Mouse (Mus musculus) heart, embryonic 10.5 days (tissue): ENCODE data around the gene Fam19a2. TPM values are rescaled to one million over a fixed set of nuclear protein-coding genes. Genes with fewer than 3 reads are reported as not detected.

Experiments used
- DNase-seq: peaks from one replicate; pipeline ENCODE4 v3.0.0-alpha.2; 2017; ENCODE audit warnings: low spot score
- H3K27ac ChIP-seq: fragments of 300-500 bp; sonication (generic); 2 replicates; pipeline ENCODE4 v1.5.1; 2016; ENCODE audit warnings: mild to moderate bottlenecking
- H3K27me3 ChIP-seq: fragments of 300-500 bp; sonication (generic); 2 replicates; pipeline ENCODE4 v1.6.1; 2016; ENCODE audit warnings: mild to moderate bottlenecking; ENCODE audit not compliant: poor library complexity, insufficient read depth, severe bottlenecking
- H3K36me3 ChIP-seq: fragments of 300-500 bp; sonication (generic); 2 replicates; pipeline ENCODE4 v1.6.1; 2016; ENCODE audit warnings: mild to moderate bottlenecking, moderate library complexity
- H3K4me1 ChIP-seq: fragments of 300-500 bp; sonication (generic); 2 replicates; pipeline ENCODE4 v1.6.1; 2016; ENCODE audit warnings: mild to moderate bottlenecking
- H3K4me3 ChIP-seq: fragments of 300-500 bp; sonication (generic); 2 replicates; pipeline ENCODE4 v1.5.1; 2016; ENCODE audit warnings: mild to moderate bottlenecking, moderate library complexity
- H3K9me3 ChIP-seq: fragments of 300-500 bp; sonication (generic); 2 replicates; pipeline ENCODE4 v1.6.1; 2016; ENCODE audit warnings: mild to moderate bottlenecking, moderate library complexity
- WGBS: fragments of 180-500 bp; shearing (Covaris S2); methylation state at CpG from one replicate; pipeline ENCODE4 v1.1.7; 2016; 5-methylcytosine and 5-hydroxymethylcytosine counted together
- polyA plus RNA-seq: library from polyadenylated mRNA; unstranded; fragments of >200 nt; fragmentation: Nextera tagmentation; extraction: Ambion mirVana; gene quantifications from 2 replicates; pipeline ENCODE4 v1.2.1, GENCODE M21; 2016

The Fam19a2 gene
- polyA plus RNA-seq, result 0.49 and 0.72 TPM in 2 replicates

GRCm38 (mm10) chr10:123263876-123264309 is at the start of gene Fam19a2:
Fam19a2 (plus strand) TSS chr10:123263996.
- Histone ChIP-seq H3K36me3 (no peaks in the 10 kb centered on the region), H3K27ac (peak within 1 kb of the TSS; percentile 8; the same call in 1 of the 2 replicates)
- WGBS, result 2% methylated on average over 12 of the region's 12 CpGs

GRCm38 (mm10) chr10:123222785-123223184 is 41.0 kb upstream of the Fam19a2 start:
- H3K27me3 ChIP-seq, result no peaks in the 10 kb centered on the region
- no peaks in the 10 kb centered on the region for H3K4me1 ChIP-seq

More at GRCm38 (mm10) chr10:123263876-123264309, at the start of gene Fam19a2:
- peaks cover 16% of the 10 kb centered on the region; the same call in 1 of the 2 replicates for H3K4me1 ChIP-seq
- peak within 1 kb of the TSS; percentile 70 for H3K4me3 ChIP-seq
- peaks cover 30% of the 10 kb centered on the region for H3K27me3 ChIP-seq
- peak; percentile 81 for DNase-seq
- no peaks in the 10 kb centered on the region for H3K9me3 ChIP-seq

GRCm38 (mm10) chr10:123229420-123229819 is 34.4 kb upstream of the Fam19a2 start:
- Histone ChIP-seq H3K27me3 (no peaks in the 10 kb centered on the region), H3K36me3 (no peaks in the 10 kb centered on the region), H3K4me1 (no peaks in the 10 kb centered on the region), H3K9me3 (no peaks in the 10 kb centered on the region), H3K27ac (no peak overlapping the region), H3K4me3 (no peak overlapping the region)
- WGBS, result 82% methylated on average over 5 of the region's 5 CpGs
- no peak for DNase-seq

More at GRCm38 (mm10) chr10:123222785-123223184, 41.0 kb upstream of the Fam19a2 start:
- no peak for DNase-seq
- no peaks in the 10 kb centered on the region for H3K9me3 ChIP-seq
- 79% methylated on average over 5 of the region's 5 CpGs for WGBS
- H3K27ac ChIP-seq, result no peak overlapping the region
- no peaks in the 10 kb centered on the region for H3K36me3 ChIP-seq
- no peak overlapping the region for H3K4me3 ChIP-seq

GRCm38 (mm10) chr10:123248063-123248462 is 15.7 kb upstream of the Fam19a2 start:
- no peaks in the 10 kb centered on the region for H3K27me3 ChIP-seq
- no peaks in the 10 kb centered on the region for H3K36me3 ChIP-seq
- WGBS, result 68% methylated on average over 6 of the region's 6 CpGs
- DNase-seq, result no peak
- H3K9me3 ChIP-seq, result no peaks in the 10 kb centered on the region
- no peak overlapping the region for H3K27ac ChIP-seq
- H3K4me1 ChIP-seq, result no peaks in the 10 kb centered on the region
- no peak overlapping the region for H3K4me3 ChIP-seq

GRCm38 (mm10) chr10:123251904-123252303 is 11.9 kb upstream of the Fam19a2 start:
- no peak for DNase-seq
- H3K4me1 ChIP-seq, result no peaks in the 10 kb centered on the region
- H3K36me3 ChIP-seq, result no peaks in the 10 kb centered on the region
- no peak overlapping the region for H3K4me3 ChIP-seq
- H3K27me3 ChIP-seq, result no peaks in the 10 kb centered on the region
- no peak overlapping the region for H3K27ac ChIP-seq
- H3K9me3 ChIP-seq, result no peaks in the 10 kb centered on the region
- whole genome bisulfite sequencing, result 83% methylated on average over 9 of the region's 9 CpGs

- 35% methylated on average over 5 of the region's 5 CpGs for WGBS
- Histone ChIP-seq H3K36me3 (no peaks in the 10 kb centered on the region), H3K27ac (no peak overlapping the region), H3K4me1 (no peaks in the 10 kb centered on the region), H3K27me3 (no peaks in the 10 kb centered on the region), H3K9me3 (no peaks in the 10 kb centered on the region), H3K4me3 (no peak overlapping the region)
- DNase-seq, result no peak
Measured at GRCm38 (mm10) chr10:123254299-123254698, 9.5 kb upstream of the Fam19a2 start.

- WGBS, result 74% methylated on average over 7 of the region's 7 CpGs
- Histone ChIP-seq H3K27ac (no peak overlapping the region), H3K27me3 (no peaks in the 10 kb centered on the region)
Measured at GRCm38 (mm10) chr10:123255674-123256348, 8.0 kb upstream of the Fam19a2 start.

GRCm38 (mm10) chr10:123264461-123265191 is 830 bp downstream of the Fam19a2 start:
- peaks cover 16% of the 10 kb centered on the region; the same call in 1 of the 2 replicates for H3K4me1 ChIP-seq
- no peaks in the 10 kb centered on the region for H3K36me3 ChIP-seq
- peak; percentile 78 for DNase-seq
- under 1% methylated on average over 84 of the region's 84 CpGs for WGBS
- peak overlapping the region; percentile 8; the same call in 1 of the 2 replicates for H3K27ac ChIP-seq
- peak overlapping the region; percentile 70 for H3K4me3 ChIP-seq
- H3K27me3 ChIP-seq, result peaks cover 30% of the 10 kb centered on the region
- no peaks in the 10 kb centered on the region for H3K9me3 ChIP-seq

More at GRCm38 (mm10) chr10:123255674-123256348, 8.0 kb upstream of the Fam19a2 start:
- H3K4me3 ChIP-seq, result no peak overlapping the region
- no peaks in the 10 kb centered on the region for H3K36me3 ChIP-seq
- DNase-seq, result no peak
- no peaks in the 10 kb centered on the region for H3K4me1 ChIP-seq
- no peaks in the 10 kb centered on the region for H3K9me3 ChIP-seq

- under 1% methylated on average over 45 of the region's 50 CpGs for WGBS
- Histone ChIP-seq H3K9me3 (no peaks in the 10 kb centered on the region), H3K4me1 (peaks cover 16% of the 10 kb centered on the region; the same call in 1 of the 2 replicates), H3K36me3 (no peaks in the 10 kb centered on the region), H3K27me3 (peaks cover 30% of the 10 kb centered on the region), H3K4me3 (peak overlapping the region; percentile 70), H3K27ac (peak overlapping the region; percentile 8; the same call in 1 of the 2 replicates)
- no peak for DNase-seq
Measured at GRCm38 (mm10) chr10:123265241-123265790, 1.5 kb downstream of the Fam19a2 start.

- peaks cover 30% of the 10 kb centered on the region for H3K27me3 ChIP-seq
- H3K9me3 ChIP-seq, result no peaks in the 10 kb centered on the region
- H3K36me3 ChIP-seq, result no peaks in the 10 kb centered on the region
- no peak for DNase-seq
- WGBS, result 67% methylated on average over 10 of the region's 10 CpGs
- no peak overlapping the region for H3K4me3 ChIP-seq
- no peak overlapping the region for H3K27ac ChIP-seq
- peaks cover 16% of the 10 kb centered on the region; the same call in 1 of the 2 replicates for H3K4me1 ChIP-seq
Measured at GRCm38 (mm10) chr10:123268568-123268967, 4.8 kb downstream of the Fam19a2 start.

- no peak for DNase-seq
- H3K27me3 ChIP-seq, result no peaks in the 10 kb centered on the region
- no peaks in the 10 kb centered on the region for H3K9me3 ChIP-seq
- H3K27ac ChIP-seq, result no peak overlapping the region
- H3K4me1 ChIP-seq, result no peaks in the 10 kb centered on the region
- WGBS, result 61% methylated on average over 11 of the region's 11 CpGs
- no peaks in the 10 kb centered on the region for H3K36me3 ChIP-seq
- no peak overlapping the region for H3K4me3 ChIP-seq
Measured at GRCm38 (mm10) chr10:123274554-123274953, 10.8 kb downstream of the Fam19a2 start.

- Histone ChIP-seq H3K9me3 (no peaks in the 10 kb centered on the region), H3K36me3 (no peaks in the 10 kb centered on the region), H3K27ac (no peak overlapping the region), H3K27me3 (no peaks in the 10 kb centered on the region), H3K4me1 (no peaks in the 10 kb centered on the region), H3K4me3 (no peak overlapping the region)
- DNase-seq, result no peak
Measured at GRCm38 (mm10) chr10:123307300-123307699, 43.5 kb downstream of the Fam19a2 start.

- no peaks in the 10 kb centered on the region for H3K4me1 ChIP-seq
- WGBS, result 83% methylated on average over 3 of the region's 3 CpGs
- H3K9me3 ChIP-seq, result no peaks in the 10 kb centered on the region
- DNase-seq, result no peak
- no peak overlapping the region for H3K4me3 ChIP-seq
- H3K36me3 ChIP-seq, result no peaks in the 10 kb centered on the region
- H3K27me3 ChIP-seq, result no peaks in the 10 kb centered on the region
- no peak overlapping the region for H3K27ac ChIP-seq
Measured at GRCm38 (mm10) chr10:123326271-123326670, 62.5 kb downstream of the Fam19a2 start.
